Mouse (Mus musculus) left cerebral cortex, postnatal 14 days (tissue): ENCODE results near the gene Pou3f1. TPM values are rescaled to one million over a fixed set of nuclear protein-coding genes. Genes with fewer than 3 reads are reported as not detected.

ENCODE experiments used
- DNase-seq, 2 experiments: peaks; one replicate each; pipeline ENCODE4 v3.0.0; 2021 to 2022; ENCODE audit warnings: low spot score in 2 of 2, mixed read lengths in 1 of 2
- intact Hi-C: fragments of 180-260 bp; cut with DNase I; formaldehyde crosslinking; loops from one replicate; pipeline ENCODE4 v1.15.1; 2025
- total RNA-seq, 2 experiments: library from RNA; stranded (reverse); gene quantifications; 2 replicates each; pipeline ENCODE4 v1.2.3; 2021

Gene Pou3f1
- total RNA-seq, 2 experiments from 2014 or later: 29.9 to 30.1 TPM

DNA sequence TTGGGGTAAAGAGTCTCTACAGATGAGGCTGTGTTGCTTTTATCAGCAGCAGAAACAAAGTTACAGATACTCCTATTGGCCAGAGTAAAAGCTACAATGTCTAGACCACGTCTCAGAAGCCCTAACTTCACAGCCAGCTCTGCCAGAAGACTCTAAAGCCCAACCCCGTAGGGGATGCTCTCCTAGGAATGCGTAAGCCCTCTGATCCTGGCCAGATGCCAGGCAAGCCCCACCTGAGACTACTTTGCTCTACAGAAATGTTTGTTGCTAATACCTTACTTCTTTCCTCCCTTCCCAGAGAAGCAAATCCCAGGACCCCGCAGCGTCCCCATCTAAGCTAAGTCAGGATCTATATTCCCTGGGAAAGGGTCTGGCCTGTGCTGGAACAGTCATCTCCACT, 8.7 kb upstream of the Pou3f1 start:
- no peak for DNase-seq
- intact Hi-C loops: no loop called here

DNA sequence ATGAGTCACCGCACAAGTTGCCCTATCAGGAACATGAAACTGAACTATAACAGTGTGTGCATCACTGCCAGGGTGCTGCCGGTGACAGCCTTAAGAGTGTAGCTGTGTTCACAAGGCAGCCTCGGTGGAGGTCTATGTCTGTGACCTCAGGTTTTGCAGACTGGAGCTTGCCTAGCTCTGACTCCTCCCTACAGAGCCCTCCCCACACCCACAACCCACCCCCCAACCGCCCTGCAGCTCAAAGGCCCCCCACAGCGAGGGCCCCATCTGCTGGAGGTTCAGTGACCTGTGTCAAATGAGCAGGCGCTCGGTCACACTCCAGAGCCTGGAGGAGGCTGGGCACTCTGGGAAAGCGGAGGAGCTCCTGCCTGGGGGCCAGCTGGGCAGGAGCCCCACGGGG, 3.7 kb upstream of the Pou3f1 start:
- intact Hi-C loops: no loop called here
- no peak for DNase-seq

DNA sequence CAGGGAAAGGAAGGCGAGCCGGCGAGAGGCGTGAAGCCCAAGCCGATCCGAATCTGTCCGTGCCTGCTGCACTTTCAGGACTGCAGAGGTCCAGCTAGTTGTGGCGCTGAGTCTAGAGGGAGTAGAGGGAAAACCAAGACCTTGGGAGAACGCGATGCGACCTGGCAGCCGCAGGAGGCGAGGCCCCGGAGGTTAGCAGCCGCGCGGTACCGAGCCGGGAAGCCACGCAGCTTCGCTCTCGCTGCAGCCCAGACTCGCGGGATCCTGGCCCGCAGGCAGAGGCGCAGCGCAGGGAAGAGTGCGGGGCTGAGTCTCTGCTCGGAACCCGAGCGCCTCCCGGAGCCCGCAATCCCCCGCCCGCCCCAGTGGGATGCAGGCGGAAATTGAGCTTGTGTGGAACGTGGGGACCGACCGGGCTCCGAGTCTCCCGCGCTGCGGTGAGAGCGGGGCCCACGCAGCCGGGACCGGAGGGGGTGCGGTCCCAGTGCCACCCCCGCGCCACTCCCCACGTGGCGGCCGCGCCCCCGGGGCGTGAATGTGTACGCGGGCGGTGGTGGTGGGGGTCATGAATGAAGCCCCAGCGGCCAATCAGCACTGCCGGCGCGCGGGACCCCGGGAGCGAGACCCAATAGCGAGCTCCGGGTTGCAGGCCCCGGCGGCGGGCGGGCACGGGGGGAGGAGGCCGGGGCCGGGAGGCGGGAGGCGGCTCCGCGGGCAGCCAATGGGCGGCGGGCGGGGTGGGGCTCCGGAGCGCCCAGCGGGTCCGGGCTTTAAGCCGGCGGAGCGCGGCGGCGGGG, 445 bp downstream of the Pou3f1 start:
- intact Hi-C loops: no loop called here
- DNase-seq: peak; percentile 89 to 91

DNA sequence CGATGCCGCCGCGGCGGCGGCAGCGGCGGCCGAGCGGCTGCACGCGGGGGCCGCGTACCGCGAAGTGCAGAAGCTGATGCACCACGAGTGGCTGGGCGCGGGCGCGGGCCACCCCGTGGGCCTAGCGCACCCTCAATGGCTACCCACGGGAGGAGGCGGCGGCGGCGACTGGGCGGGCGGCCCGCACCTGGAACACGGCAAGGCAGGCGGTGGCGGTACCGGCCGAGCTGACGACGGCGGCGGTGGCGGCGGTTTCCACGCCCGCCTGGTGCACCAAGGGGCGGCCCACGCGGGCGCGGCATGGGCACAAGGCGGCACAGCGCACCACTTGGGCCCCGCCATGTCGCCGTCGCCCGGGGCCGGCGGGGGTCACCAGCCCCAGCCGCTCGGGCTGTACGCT, 1.2 kb downstream of the Pou3f1 start:
- intact Hi-C loops: no loop called here
- DNase-seq: no peak

DNA sequence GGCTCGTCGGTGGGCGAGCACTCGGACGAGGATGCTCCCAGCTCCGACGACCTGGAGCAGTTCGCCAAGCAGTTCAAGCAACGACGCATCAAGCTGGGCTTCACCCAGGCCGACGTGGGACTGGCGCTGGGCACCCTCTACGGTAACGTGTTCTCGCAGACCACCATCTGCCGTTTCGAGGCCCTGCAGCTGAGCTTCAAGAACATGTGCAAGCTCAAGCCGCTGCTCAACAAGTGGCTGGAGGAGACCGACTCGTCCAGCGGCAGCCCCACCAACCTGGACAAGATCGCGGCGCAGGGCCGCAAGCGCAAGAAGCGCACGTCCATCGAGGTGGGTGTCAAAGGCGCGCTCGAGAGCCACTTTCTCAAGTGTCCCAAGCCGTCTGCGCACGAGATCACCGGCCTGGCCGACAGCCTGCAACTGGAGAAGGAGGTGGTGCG, 1.8 kb downstream of the Pou3f1 start:
- DNase-seq: no peak
- intact Hi-C loops: no loop called here

DNA sequence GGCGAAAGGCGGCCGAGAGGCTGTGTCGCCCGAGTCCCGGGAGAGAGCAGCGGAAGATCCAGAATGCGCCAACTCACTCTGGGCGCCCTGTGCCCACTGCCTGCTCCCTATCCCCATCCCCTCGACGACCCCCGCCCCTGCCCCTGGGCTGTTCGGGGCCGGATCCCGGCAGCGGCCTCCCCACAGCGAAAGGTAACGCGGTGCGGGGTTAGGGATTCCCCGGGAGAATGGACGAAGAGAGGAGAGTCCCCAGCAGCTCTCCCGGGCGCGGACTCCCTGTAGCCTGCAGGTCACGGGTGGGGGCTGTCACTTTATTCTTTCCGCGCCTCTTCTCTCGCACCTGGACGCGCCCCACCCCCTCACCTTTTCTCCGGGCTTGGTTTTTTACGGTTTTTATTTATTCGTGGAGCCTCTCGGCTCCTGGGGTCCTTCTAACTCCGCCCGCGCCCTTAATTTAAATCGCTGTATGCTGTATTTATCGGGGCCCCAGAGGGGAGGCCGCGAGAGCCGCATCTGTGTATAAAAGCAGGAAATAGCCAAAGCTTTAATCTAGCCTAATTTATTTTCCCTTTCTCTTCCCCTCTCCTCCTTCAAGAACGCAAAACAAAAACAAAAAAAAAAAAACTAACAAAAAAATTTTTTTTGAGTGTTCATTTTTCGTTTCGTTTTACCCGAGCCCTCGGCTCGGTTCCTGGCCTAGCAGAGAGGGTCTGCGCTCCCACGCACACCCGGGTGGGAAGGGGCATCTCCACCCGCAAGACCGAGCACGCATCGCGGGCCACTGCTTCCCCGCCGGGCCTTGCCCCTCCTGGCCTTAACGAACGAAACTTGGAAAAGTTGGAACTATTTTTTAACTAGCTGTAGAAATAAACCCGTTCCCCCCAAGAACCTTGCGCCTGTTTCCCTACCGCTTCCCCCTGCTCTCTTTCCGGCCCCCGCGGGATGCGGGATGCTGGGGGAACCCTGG, 2.9 kb downstream of the Pou3f1 start:
- no peak for DNase-seq
- intact Hi-C loops: loop anchor here (5.0 kb wide), 2 partner anchors 82 to 517 kb away; no protein-coding TSS in a partner anchor

DNA sequence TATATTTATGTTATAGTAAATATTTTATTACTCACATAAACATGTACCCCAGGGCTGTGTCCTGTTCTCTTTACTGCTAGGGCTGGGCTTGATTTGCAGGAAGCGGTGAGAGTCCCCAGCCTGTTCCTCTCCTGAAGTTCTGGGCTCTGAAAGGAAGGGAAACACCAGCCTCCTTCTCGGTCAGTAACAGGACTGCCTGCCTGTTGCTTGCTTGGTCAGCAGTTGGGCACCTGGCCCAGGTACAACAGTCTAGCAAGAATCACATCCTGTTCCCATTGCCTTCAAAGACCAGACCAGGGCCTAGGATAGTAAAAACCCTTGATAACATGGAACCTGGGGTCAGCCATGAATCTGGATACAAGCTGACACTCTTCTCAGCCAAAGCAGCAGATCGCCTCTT, 4.0 kb downstream of the Pou3f1 start:
- intact Hi-C loops: loop anchor here (5.0 kb wide), 2 partner anchors 83 to 518 kb away; no protein-coding TSS in a partner anchor
- DNase-seq: no peak

DNA sequence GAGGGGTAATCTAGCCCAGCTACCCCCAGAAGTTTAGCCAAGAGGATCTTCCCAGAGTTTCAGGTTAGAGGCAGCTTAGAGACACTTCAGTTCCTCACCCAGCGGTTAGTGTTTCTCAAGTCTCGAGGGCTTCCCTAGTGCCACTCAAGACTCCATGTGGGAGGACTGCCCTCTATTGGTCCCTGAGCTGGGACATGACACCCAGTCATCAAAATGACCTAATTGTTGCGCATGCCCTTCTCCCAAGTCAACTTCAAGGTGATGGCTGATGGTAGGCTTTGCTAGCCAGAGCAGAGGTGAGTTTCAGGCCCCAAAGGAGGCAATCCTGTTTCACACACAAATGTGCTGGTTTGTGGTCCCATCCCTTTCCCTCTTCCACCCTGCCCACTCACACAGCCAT, 6.4 kb downstream of the Pou3f1 start:
- intact Hi-C loops: loop anchor here (5.0 kb wide), 2 partner anchors 86 to 521 kb away; no protein-coding TSS in a partner anchor
- no peak for DNase-seq

DNA sequence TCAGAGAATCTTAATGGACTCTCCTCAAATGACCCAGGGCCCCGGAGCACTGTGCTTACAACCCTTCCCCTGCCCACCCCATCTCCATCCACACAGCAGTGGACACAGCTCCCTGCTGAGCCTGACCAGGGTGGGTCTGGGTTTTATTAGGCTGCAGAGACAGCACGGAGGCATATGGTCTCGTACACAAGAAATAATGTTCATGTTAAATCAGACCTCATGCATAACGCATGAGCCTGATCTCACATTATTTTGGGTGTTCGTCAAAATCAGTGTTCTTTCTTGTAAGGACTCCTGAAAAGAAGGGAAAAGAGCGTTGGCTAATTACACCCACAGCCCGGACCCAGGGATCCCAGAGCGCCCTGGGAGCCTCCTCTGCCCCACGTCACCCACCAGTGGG, 7.6 kb downstream of the Pou3f1 start:
- DNase-seq: no peak
- intact Hi-C loops: loop anchor here (5.0 kb wide), 2 partner anchors 87 to 522 kb away; no protein-coding TSS in a partner anchor

DNA sequence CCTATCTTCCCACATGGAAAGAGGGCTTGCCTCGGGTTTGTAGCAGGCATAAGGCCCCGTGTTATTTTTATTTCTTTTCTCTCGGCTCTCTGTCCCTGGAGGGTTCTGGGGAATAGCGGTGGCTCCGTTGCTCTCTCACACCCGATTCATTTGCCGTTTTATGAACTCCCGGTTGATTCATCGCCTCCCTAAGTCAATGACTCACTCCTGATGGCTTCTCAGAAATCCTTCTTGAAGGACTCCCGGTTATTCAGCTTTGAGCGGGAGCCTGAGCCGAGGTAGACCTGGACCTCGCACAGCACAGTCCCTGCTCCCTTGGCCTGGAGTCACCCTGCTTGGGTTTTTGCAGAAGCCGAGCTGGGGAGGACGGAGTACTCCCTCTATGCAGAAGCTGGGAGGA, 8.0 kb downstream of the Pou3f1 start:
- no peak for DNase-seq
- intact Hi-C loops: loop anchor here (5.0 kb wide), 3 partner anchors 87 to 707 kb away; no protein-coding TSS in a partner anchor

DNA sequence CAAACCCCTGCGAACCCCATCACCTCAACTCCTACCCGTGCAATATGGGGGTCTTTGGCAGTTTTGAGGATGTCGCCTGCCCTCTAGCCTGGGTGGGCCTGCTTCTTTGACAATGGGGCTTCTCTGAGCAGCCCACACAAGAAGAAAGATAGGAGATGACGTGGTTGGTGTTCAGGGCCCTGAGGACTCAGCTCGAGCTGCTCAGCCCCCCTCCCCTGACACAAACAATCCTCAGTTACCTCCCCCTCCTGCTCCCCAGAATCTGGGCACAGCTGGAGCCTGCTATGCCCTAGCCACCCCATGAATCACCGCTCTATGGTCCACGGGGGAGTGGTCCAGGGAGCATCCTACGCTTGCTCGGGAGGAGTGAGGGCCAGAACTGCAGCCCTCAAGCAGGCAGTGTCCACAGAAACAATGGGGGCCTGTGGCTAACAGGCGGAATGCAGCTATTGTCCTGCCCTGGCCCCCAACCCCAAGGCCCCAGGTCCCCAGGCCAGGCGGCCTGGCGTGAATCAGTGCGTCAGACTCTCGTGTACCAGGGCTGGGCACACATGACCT, 10.9 kb downstream of the Pou3f1 start:
- DNase-seq: no peak
- intact Hi-C loops: loop anchor here (5.0 kb wide), 1 partner anchor 710 kb away; no protein-coding TSS in a partner anchor

DNA sequence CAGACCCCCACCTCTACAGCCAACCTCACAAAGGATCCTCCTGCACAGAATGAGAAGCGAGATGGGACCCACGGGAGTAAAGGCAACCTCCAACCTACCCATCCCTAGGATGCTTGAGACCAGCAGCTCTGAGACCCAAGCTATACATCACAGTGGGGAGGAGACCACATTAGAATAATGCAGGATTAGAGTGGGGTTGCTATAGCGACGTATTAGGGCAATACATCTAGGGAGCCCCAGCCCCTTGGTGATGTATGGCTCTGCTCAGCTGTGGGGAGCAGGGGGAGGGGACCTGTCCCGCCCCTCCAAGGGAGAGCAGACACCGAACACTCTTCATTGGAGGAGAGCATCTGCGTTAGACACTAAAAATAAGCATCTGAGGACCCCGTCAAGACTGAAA, 11.5 kb downstream of the Pou3f1 start:
- DNase-seq: no peak
- intact Hi-C loops: loop anchor here (5.0 kb wide), 1 partner anchor 711 kb away; no protein-coding TSS in a partner anchor

DNA sequence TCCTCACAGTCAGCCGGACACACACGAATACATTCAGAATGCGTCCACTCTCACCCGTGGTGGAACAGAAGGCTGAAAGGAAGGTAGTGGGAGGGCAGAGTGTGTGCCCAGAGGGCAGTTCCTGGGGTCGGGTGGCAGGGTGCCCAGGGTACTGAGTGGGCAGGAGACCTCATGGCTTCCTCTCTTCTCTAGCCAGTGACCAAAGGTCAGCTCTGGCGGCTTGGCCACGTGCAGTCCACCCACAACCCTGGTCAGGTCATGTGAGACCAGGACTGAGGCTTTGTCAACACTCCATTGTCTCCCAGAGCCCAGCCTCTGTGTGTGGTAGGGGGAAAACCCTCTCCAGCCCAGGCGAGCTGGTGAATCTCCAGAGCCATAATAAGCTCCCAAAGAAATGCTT, 13.6 kb downstream of the Pou3f1 start:
- intact Hi-C loops: loop anchor here (5.0 kb wide), 2 partner anchors 273 to 443 kb away; no protein-coding TSS in a partner anchor
- DNase-seq: no peak

DNA sequence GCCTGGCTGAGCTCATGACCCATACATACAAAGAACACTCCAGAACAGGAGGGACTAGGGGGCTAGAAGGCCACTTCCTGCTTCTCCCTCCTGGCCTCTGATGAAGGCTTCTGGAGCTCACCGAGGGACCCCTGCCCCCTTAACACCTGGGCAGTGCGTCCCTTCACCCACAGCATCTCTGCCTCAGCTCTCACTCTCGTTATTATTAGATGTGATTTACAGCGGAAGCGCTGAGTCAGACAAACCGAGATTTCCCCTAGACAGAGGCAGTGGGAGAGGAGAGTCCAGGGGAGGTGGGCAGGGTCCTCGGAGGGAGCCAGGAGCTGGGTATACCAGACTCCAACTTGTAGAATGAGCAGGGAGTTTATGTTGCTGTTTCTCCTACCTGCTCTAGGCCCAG, 15.0 kb downstream of the Pou3f1 start:
- intact Hi-C loops: loop anchor here (5.0 kb wide), 2 partner anchors 274 to 444 kb away; no protein-coding TSS in a partner anchor
- no peak for DNase-seq

DNA sequence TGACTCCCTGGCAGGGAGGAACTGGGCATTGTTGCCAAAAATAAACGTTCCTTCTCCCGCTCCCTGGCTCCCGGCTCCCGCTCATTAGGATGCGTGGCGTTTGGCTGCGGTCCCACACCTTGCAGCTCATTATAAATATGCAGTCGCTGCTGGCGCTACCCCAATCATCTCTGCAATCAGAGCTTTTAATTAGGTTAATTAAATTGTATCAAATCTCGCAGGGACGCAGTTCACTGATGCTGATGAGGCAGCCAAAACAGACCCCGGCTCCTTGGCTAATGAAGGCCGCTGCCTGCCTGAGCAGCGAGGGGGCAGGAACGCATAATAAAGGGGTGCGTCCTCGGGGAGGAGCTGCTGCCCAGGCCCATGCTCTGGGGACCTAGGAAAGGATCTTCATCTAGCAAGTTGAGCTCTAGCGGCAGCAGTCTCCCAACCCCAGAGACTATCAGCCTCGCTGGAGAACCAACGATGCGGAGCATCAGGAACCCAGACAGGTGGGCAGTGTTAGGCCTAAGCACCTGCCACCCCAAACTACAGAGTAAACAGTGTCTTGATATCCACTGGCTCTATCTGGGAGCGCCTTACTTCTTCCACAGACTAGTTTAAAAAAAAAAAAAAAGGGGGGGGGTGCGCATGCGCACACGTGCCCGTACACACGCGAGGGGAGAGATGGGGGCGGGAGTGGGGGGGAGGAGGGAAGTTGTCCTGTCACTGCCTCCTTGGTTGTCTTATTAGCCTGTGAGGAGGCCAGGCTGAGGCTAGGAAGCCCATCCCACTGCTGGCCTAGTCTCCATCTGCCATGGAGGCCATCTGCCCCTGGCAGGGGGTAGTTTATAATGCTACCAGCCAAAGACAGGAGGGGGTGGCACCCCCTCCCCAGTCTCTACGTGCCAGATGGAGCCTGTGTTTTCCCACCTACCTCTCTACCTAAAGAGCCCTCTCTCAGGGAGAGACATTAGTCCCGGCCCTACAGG, 16.0 kb downstream of the Pou3f1 start:
- intact Hi-C loops: loop anchor here (5.0 kb wide), 2 partner anchors 275 to 445 kb away; no protein-coding TSS in a partner anchor
- DNase-seq: peak; percentile 42 to 65

DNA sequence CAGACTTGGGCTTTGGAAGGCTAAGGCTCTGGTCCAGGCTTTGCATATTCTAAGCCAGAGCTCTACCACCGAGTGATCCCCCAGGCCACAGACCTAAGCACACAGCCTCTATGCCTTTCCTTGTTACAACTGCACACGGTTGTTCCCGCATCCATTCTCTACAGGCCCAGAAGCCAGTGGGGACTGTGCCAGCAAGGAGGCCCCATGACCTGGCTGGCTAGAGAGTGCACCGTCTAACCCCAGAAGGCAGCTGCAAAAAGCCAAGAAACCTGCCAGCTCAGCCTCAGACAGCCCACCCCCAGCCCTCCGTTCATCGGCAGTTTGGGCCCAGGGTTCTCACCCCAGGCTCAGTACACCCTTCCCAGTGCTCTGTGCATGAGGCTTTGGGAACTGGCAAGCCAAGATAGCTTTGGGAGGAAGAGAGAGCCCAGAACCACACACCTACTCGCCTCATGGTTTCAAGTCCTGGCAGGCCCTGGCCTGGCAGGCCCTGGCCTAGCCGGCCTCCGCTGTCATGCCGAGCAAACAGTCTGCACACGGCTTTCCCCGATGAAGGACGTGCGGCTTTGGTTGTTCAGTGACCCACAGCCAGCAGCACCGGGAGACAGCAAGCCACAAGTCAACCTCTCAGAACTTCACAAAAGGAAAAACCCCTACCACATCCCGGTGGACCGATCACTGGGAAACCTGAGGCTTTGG, 17.9 kb downstream of the Pou3f1 start:
- DNase-seq: no peak
- intact Hi-C loops: loop anchor here (5.0 kb wide), 3 partner anchors 277 to 732 kb away; no protein-coding TSS in a partner anchor

DNA sequence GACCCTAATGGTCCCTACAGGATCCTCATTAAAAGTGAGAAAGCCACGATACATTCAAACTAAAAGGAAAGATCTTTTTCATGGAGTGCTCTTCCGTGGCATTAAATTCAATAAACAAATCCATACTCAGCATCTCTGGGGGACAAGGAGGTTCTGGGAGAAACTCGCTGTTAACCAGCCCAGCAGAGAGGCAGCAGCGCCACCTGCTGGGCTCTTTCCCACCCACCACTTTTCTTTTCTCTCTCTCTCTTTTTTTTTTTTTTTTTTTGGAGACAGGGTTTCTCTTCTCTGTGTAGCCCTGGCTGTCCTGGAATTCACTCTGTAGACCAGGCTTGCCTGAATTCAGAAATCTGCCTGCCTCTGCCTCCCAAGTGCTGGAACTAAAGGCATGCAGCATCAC, 18.4 kb downstream of the Pou3f1 start:
- intact Hi-C loops: loop anchor here (5.0 kb wide), 1 partner anchor 733 kb away; no protein-coding TSS in a partner anchor
- DNase-seq: peak; percentile 78 to 82
